Mouse (Mus musculus): Measurements from ENCODE around the gene Hdac4. TPM values are rescaled to one million over a fixed set of nuclear protein-coding genes. Genes with fewer than 3 reads are reported as not detected.

Gene Hdac4
- polyA plus RNA-seq (2012; rRNA removed), result 17.2 and 19.5 TPM in 2 replicates

DNA sequence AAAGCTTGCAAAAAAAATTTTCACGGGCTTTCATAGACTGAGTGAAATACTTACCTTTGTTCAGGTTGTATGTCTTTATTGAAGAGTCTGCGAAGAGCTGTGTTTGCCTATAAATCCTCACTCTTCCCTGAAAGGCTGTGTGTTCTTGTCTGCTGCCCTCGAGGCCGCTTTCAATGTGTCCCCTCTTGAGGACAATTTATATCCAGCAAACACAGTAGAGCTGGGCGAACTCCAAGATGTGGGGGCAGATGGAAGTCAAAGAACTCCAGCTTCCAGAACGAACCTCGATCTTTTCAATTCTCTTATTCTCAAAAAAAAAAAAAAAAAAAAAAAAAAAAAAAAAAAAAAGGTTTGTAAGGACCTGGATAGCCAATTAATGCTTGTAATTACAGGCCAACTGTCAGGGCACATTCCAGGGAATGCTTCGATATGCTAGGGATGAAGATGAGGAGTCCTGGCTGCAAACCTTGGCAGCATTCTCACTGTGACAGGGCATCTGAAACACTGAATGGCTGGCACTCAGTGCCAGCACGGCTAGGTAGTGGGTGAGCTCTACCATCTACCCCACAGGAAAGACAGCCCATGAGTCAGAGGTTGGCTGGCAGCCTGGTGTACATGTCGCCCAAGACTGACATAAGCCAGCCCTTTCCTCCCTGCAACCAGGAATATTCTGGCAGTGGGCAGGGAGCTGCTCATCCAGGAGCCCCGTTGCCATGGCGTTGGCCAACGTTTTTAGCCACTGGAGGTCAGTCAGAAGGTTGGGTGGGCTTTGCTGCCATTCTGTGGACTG is at the start of gene Hdac4:
Hdac4 (minus strand) TSS at position 340 of the 790 bp plus-strand sequence.

Data from central nervous system, embryonic 18 days (tissue).